Mouse (Mus musculus) embryonic facial prominence, embryonic 13.5 days (tissue): ENCODE results near the gene Utrn. TPM values are rescaled to one million over a fixed set of nuclear protein-coding genes. Genes with fewer than 3 reads are reported as not detected.

Experiments used
- ATAC-seq: fragments of 200-750 bp; cut with Nextera tagmentation; 2 replicates; pipeline ENCODE4 v1.8.0; 2017; ENCODE audit warnings: low read depth; ENCODE audit not compliant: insufficient number of reproducible peaks, insufficient read depth, low FRiP score, low TSS enrichment
- H3K27ac ChIP-seq: fragments of 300-500 bp; sonication (generic); 2 replicates; pipeline ENCODE4 v1.5.1; 2015; ENCODE audit warnings: moderate library complexity, mild to moderate bottlenecking, inconsistent platforms
- H3K27me3 ChIP-seq: fragments of 300-500 bp; sonication (generic); 2 replicates; pipeline ENCODE4 v1.6.1; 2015; ENCODE audit warnings: mild to moderate bottlenecking, inconsistent platforms
- H3K36me3 ChIP-seq: fragments of 300-500 bp; sonication (generic); 2 replicates; pipeline ENCODE4 v1.6.1; 2015; ENCODE audit warnings: mild to moderate bottlenecking, inconsistent platforms
- H3K4me1 ChIP-seq: fragments of 300-500 bp; sonication (generic); 2 replicates; pipeline ENCODE4 v1.6.1; 2015; ENCODE audit warnings: inconsistent platforms
- H3K4me2 ChIP-seq: fragments of 300-500 bp; sonication (generic); 2 replicates; pipeline ENCODE4 v1.6.1; 2015; ENCODE audit warnings: moderate library complexity, mild to moderate bottlenecking, inconsistent platforms
- H3K4me3 ChIP-seq: fragments of 300-500 bp; sonication (generic); 2 replicates; pipeline ENCODE4 v1.5.1; 2015; ENCODE audit warnings: mild to moderate bottlenecking, inconsistent platforms
- H3K9ac ChIP-seq: fragments of 300-500 bp; sonication (generic); 2 replicates; pipeline ENCODE4 v1.6.1; 2015; ENCODE audit warnings: mild to moderate bottlenecking, inconsistent platforms
- H3K9me3 ChIP-seq: fragments of 300-500 bp; sonication (generic); 2 replicates; pipeline ENCODE4 v1.6.1; 2016; ENCODE audit warnings: inconsistent platforms
- WGBS: fragments of 180-500 bp; shearing (Covaris S2); methylation state at CpG from one replicate; pipeline ENCODE4 v1.1.7; 2015; ENCODE audit warnings: mixed read lengths; 5-methylcytosine and 5-hydroxymethylcytosine counted together
- polyA plus RNA-seq: library from polyadenylated mRNA; unstranded; fragments of >200 nt; fragmentation: Nextera tagmentation; extraction: Ambion mirVana; gene quantifications from 2 replicates; pipeline ENCODE4 v1.2.1, GENCODE M21; 2015

The Utrn gene
- polyA plus RNA-seq, 1 experiment from 2014 or later = 101 TPM

GRCm38 (mm10) chr10:12549945-12550540 lies 319.1 kb downstream of the Utrn start:
- 39% methylated on average over 1 of the region's 1 CpGs for WGBS
- peaks cover 49% of the 10 kb centered on the region for H3K4me1 ChIP-seq
- no peak for ATAC-seq

GRCm38 (mm10) chr10:12549261-12549660 lies 319.9 kb downstream of the Utrn start:
- peak overlapping the region; percentile 80 for H3K4me2 ChIP-seq
- no peaks in the 10 kb centered on the region for H3K9me3 ChIP-seq
- H3K27me3 ChIP-seq = no peaks in the 10 kb centered on the region
- ATAC-seq = no peak
- H3K4me1 ChIP-seq = peaks cover 49% of the 10 kb centered on the region
- H3K9ac ChIP-seq = no peak overlapping the region
- H3K27ac ChIP-seq = no peak overlapping the region
- H3K36me3 ChIP-seq = no peaks in the 10 kb centered on the region
- WGBS = 21% methylated on average over 5 of the region's 5 CpGs
- no peak overlapping the region for H3K4me3 ChIP-seq

More at GRCm38 (mm10) chr10:12549945-12550540, 319.1 kb downstream of the Utrn start:
- H3K4me3 ChIP-seq = no peak overlapping the region
- H3K9me3 ChIP-seq = no peaks in the 10 kb centered on the region
- no peaks in the 10 kb centered on the region for H3K36me3 ChIP-seq
- no peak overlapping the region for H3K4me2 ChIP-seq
- H3K9ac ChIP-seq = no peak overlapping the region
- H3K27ac ChIP-seq = peak overlapping the region; percentile 44; the same call in 1 of the 2 replicates
- no peaks in the 10 kb centered on the region for H3K27me3 ChIP-seq

DNA sequence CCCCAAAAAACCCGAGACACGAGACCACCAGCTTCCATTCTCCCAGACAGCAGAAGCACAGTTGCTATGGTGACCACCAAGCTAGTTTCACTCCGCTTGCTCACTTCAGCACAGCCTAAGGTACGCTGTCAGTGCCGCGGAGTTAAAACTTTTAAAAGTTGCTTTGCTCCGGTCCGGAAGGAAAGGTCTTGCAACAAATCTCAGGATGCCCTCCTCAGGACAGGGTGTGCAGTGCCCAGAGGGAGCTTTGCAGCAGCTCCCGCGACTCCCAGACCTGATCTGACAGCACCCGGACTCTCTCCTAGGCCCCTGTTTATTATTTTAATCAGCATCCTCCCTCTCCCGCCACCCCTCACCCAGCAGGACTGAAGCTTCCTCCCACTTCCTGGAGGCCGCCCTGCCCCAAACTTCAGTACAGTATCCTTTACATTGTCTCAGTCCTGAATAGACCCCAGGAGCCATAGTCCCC lies 320.5 kb downstream of the Utrn start:
- H3K4me2 ChIP-seq = peak overlapping the region; percentile 80
- H3K9me3 ChIP-seq = no peaks in the 10 kb centered on the region
- peaks cover 49% of the 10 kb centered on the region for H3K4me1 ChIP-seq
- 1% methylated on average over 13 of the region's 13 CpGs for WGBS
- H3K27me3 ChIP-seq = no peaks in the 10 kb centered on the region
- H3K27ac ChIP-seq = peak overlapping the region; percentile 55; the same call in 1 of the 2 replicates
- peak overlapping the region; percentile 38 for H3K4me3 ChIP-seq
- ATAC-seq = peak; percentile 60
- no peaks in the 10 kb centered on the region for H3K36me3 ChIP-seq
- peak overlapping the region; percentile 64 for H3K9ac ChIP-seq

GRCm38 (mm10) chr10:12547037-12547625 lies 322.0 kb downstream of the Utrn start:
- peaks cover 35% of the 10 kb centered on the region for H3K4me1 ChIP-seq
- 17% methylated on average over 6 of the region's 6 CpGs for WGBS
- no peaks in the 10 kb centered on the region for H3K27me3 ChIP-seq
- H3K4me2 ChIP-seq = peak overlapping the region; percentile 80
- H3K27ac ChIP-seq = peak overlapping the region; percentile 55
- peak overlapping the region; percentile 38 for H3K4me3 ChIP-seq
- H3K9ac ChIP-seq = no peak overlapping the region
- H3K36me3 ChIP-seq = no peaks in the 10 kb centered on the region
- H3K9me3 ChIP-seq = no peaks in the 10 kb centered on the region
- ATAC-seq = no peak

GRCm38 (mm10) chr10:12545440-12545839 lies 323.7 kb downstream of the Utrn start:
- no peaks in the 10 kb centered on the region for H3K9me3 ChIP-seq
- H3K4me3 ChIP-seq = no peak overlapping the region
- 68% methylated on average over 2 of the region's 2 CpGs for WGBS
- H3K4me2 ChIP-seq = no peak overlapping the region
- H3K36me3 ChIP-seq = no peaks in the 10 kb centered on the region
- H3K27me3 ChIP-seq = no peaks in the 10 kb centered on the region
- H3K9ac ChIP-seq = no peak overlapping the region
- no peak for ATAC-seq
- H3K27ac ChIP-seq = no peak overlapping the region
- H3K4me1 ChIP-seq = peaks cover 26% of the 10 kb centered on the region

- 79% methylated on average over 1 of the region's 1 CpGs for WGBS
- ATAC-seq = no peak
Observed at GRCm38 (mm10) chr10:12541757-12542156, 327.4 kb downstream of the Utrn start.

GRCm38 (mm10) chr10:12535272-12535671 lies 333.9 kb downstream of the Utrn start:
- Histone ChIP-seq H3K36me3 (0 out of 2 replicates have a peak, but pooled peaks cover 15% of the 10 kb centered on the region), H3K27me3 (no peaks in the 10 kb centered on the region), H3K4me1 (no peaks in the 10 kb centered on the region), H3K9me3 (no peaks in the 10 kb centered on the region), H3K27ac (no peak overlapping the region), H3K4me3 (no peak overlapping the region), H3K9ac (no peak overlapping the region), H3K4me2 (no peak overlapping the region)
- no peak for ATAC-seq
- WGBS = 98% methylated on average over 1 of the region's 1 CpGs

More at GRCm38 (mm10) chr10:12541757-12542156, 327.4 kb downstream of the Utrn start:
- no peak overlapping the region for H3K27ac ChIP-seq
- H3K4me2 ChIP-seq = no peak overlapping the region
- 0 out of 2 replicates have a peak, but pooled peaks cover 4% of the 10 kb centered on the region for H3K4me1 ChIP-seq
- H3K4me3 ChIP-seq = no peak overlapping the region
- no peak overlapping the region for H3K9ac ChIP-seq
- no peaks in the 10 kb centered on the region for H3K27me3 ChIP-seq
- H3K36me3 ChIP-seq = no peaks in the 10 kb centered on the region
- no peaks in the 10 kb centered on the region for H3K9me3 ChIP-seq

- 67% methylated on average over 3 of the region's 3 CpGs for WGBS
- no peak overlapping the region for H3K4me2 ChIP-seq
- H3K27me3 ChIP-seq = no peaks in the 10 kb centered on the region
- no peaks in the 10 kb centered on the region for H3K4me1 ChIP-seq
- H3K9me3 ChIP-seq = no peaks in the 10 kb centered on the region
- H3K4me3 ChIP-seq = no peak overlapping the region
- no peak for ATAC-seq
- H3K27ac ChIP-seq = no peak overlapping the region
- H3K9ac ChIP-seq = no peak overlapping the region
- H3K36me3 ChIP-seq = 0 out of 2 replicates have a peak, but pooled peaks cover 15% of the 10 kb centered on the region
Observed at GRCm38 (mm10) chr10:12534801-12535200, 334.4 kb downstream of the Utrn start.

GRCm38 (mm10) chr10:12534301-12534700 lies 334.9 kb downstream of the Utrn start:
- WGBS = 89% methylated on average over 3 of the region's 3 CpGs
- Histone ChIP-seq H3K27me3 (no peaks in the 10 kb centered on the region), H3K9me3 (no peaks in the 10 kb centered on the region), H3K4me2 (no peak overlapping the region), H3K4me1 (no peaks in the 10 kb centered on the region), H3K9ac (no peak overlapping the region), H3K4me3 (no peak overlapping the region), H3K36me3 (0 out of 2 replicates have a peak, but pooled peaks cover 15% of the 10 kb centered on the region), H3K27ac (no peak overlapping the region)
- no peak for ATAC-seq

- Histone ChIP-seq H3K36me3 (peaks cover 26% of the 10 kb centered on the region), H3K4me1 (no peaks in the 10 kb centered on the region), H3K4me3 (no peak overlapping the region), H3K27me3 (no peaks in the 10 kb centered on the region), H3K9ac (no peak overlapping the region), H3K9me3 (no peaks in the 10 kb centered on the region), H3K4me2 (no peak overlapping the region), H3K27ac (no peak overlapping the region)
- WGBS = 73% methylated on average over 1 of the region's 1 CpGs
- no peak for ATAC-seq
Observed at GRCm38 (mm10) chr10:12522078-12522477, 347.1 kb downstream of the Utrn start.

- Histone ChIP-seq H3K9me3 (no peaks in the 10 kb centered on the region), H3K27me3 (no peaks in the 10 kb centered on the region), H3K4me1 (no peaks in the 10 kb centered on the region), H3K4me2 (no peak overlapping the region), H3K9ac (no peak overlapping the region), H3K4me3 (no peak overlapping the region), H3K36me3 (peaks cover 13% of the 10 kb centered on the region), H3K27ac (no peak overlapping the region)
- 78% methylated on average over 3 of the region's 3 CpGs for WGBS
- no peak for ATAC-seq
Observed at GRCm38 (mm10) chr10:12518162-12518561, 351.0 kb downstream of the Utrn start.

GRCm38 (mm10) chr10:12505568-12505967 lies 363.6 kb downstream of the Utrn start:
- no peak overlapping the region for H3K9ac ChIP-seq
- ATAC-seq = no peak
- WGBS = 79% methylated on average over 7 of the region's 7 CpGs
- no peaks in the 10 kb centered on the region for H3K9me3 ChIP-seq
- no peak overlapping the region for H3K27ac ChIP-seq
- H3K4me2 ChIP-seq = no peak overlapping the region
- no peak overlapping the region for H3K4me3 ChIP-seq
- peaks cover 4% of the 10 kb centered on the region for H3K36me3 ChIP-seq
- H3K4me1 ChIP-seq = no peaks in the 10 kb centered on the region
- H3K27me3 ChIP-seq = no peaks in the 10 kb centered on the region
